Mouse (Mus musculus): ENCODE results near the gene Fbxl21.

The Fbxl21 gene

GRCm38 (mm10) chr13:56578097-56578496 is 55.8 kb downstream of the Fbxl21 start:
- no peak for DNase-seq (ENCODE audit: extremely low read depth, insufficient read length, low spot score)

DNA sequence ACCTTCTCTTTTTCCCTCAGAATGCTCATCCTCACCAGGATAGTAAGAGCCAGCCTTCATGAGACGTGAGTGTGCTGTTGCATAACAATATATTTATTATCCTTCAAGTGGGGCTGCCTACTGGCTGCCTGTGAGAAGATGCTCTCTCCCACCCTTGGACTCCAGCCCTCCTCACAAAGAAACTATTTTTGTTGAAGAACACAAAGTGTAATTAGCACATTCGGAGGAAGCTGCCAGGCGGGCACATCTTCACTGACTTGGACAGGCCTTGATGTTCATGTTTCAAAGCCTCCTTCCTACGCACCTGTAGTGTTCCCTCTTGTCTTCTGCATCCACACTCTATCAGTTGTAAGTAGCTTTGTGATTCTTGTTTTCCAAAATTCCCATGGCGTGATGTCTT is 58.2 kb downstream of the Fbxl21 start:
- no peak for DNase-seq (ENCODE audit: extremely low read depth, insufficient read length, low spot score)

- DNase-seq (ENCODE audit: extremely low read depth, insufficient read length, low spot score) = peak; percentile 53
Observed at GRCm38 (mm10) chr13:56581512-56581911, 59.2 kb downstream of the Fbxl21 start.

DNA sequence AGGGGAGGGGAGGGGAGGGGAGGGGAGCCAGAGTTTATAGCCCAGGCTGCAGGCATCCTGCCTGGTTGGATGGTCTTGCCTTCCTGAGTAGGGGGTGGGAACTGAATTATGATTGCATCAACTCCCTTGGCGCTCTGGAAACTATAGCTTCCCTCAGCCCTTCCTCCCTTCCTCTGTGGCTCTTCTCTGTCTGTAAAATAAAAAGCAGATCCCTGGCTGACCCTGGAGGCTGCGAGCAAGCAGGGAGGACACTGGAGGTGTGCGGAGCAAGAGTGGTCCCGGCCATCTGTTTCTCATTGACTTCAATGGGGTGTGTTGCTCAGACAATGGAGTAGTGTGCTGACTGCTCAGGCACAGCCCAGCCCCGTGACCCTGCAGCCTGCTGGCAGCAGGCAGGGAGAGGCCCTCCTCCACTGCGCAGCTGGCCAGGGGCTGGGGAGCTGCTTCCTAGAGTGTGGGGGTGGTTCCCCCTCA is 59.7 kb downstream of the Fbxl21 start:
- DNase-seq (ENCODE audit: extremely low read depth, insufficient read length, low spot score) = peak; percentile 83

DNA sequence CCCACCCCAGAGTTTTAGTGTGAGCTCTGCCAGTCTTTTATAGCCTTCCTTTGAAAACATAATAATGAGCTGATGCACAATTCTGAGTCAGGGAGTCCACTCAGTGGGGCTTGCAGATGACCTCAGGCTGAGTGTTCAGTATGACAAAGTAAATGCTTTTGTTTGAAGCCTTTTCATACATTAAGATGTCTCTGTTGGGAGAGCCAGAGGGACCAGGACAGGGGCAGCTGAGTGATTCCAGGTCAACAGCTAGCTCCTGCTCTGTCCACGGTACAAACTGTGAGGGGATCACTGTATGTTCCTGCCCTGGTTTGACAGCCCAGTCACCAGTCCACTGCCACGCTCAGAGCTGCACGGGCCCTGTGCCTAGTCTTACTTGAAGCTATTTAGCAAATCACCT is 60.4 kb downstream of the Fbxl21 start:
- peak; percentile 69 for DNase-seq (ENCODE audit: extremely low read depth, insufficient read length, low spot score)

- no peak for DNase-seq (ENCODE audit: extremely low read depth, insufficient read length, low spot score)
Observed at GRCm38 (mm10) chr13:56586046-56586445, 63.8 kb downstream of the Fbxl21 start.
